Mouse (Mus musculus): Measurements from ENCODE around the gene Olfr1410. TPM values are rescaled to one million over a fixed set of nuclear protein-coding genes. Genes with fewer than 3 reads are reported as not detected.
A peak's percentile ranks its signal among the peaks of the same experiment; 100 is the strongest.

Gene Olfr1410
- polyA plus RNA-seq, 1 experiment from 2014 or later, result not detected

- Histone ChIP-seq H3K27ac (ENCODE audit: low read length) (no peak overlapping the region), H3K4me2 (ENCODE audit: low read length) (no peak overlapping the region), H3K4me1 (ENCODE audit: control insufficient read depth, insufficient read depth, low read length) (peaks cover 8% of the 10 kb centered on the region), H3K36me3 (ENCODE audit: control insufficient read depth, insufficient read depth, low read length) (no peaks in the 10 kb centered on the region), H3K4me3 (ENCODE audit: low read depth, low read length) (no peak overlapping the region), H3K27me3 (ENCODE audit: control insufficient read depth, insufficient read depth, low read depth, low read length) (no peaks in the 10 kb centered on the region), H3K9ac (ENCODE audit: low read depth, low read length) (no peak overlapping the region), H3K9me3 (replicated peaks; ENCODE audit: control insufficient read depth, low read length, poor library complexity, severe bottlenecking) (no peaks in the 10 kb centered on the region)
- 52% methylated on average over 2 of the region's 2 CpGs for WGBS
- ATAC-seq, result no peak
These were observed 40.5 kb downstream of the Olfr1410 start for GRCm38 (mm10) chr1:92646111-92646510.

- H3K4me2 ChIP-seq (ENCODE audit: low read length), result no peak overlapping the region
- no peaks in the 10 kb centered on the region for H3K36me3 ChIP-seq (ENCODE audit: control insufficient read depth, insufficient read depth, low read length)
- 85% methylated on average over 7 of the region's 7 CpGs for WGBS
These were observed 41.0 kb downstream of the Olfr1410 start for GRCm38 (mm10) chr1:92646601-92647000.

GRCm38 (mm10) chr1:92647026-92647425 lies 41.4 kb downstream of the Olfr1410 start:
- no peaks in the 10 kb centered on the region for H3K9me3 ChIP-seq (replicated peaks; ENCODE audit: control insufficient read depth, low read length, poor library complexity, severe bottlenecking)
- no peak overlapping the region for H3K27ac ChIP-seq (ENCODE audit: low read length)
- no peaks in the 10 kb centered on the region for H3K27me3 ChIP-seq (ENCODE audit: control insufficient read depth, insufficient read depth, low read depth, low read length)
- H3K9ac ChIP-seq (ENCODE audit: low read depth, low read length), result no peak overlapping the region
- ATAC-seq, result no peak
- 76% methylated on average over 4 of the region's 4 CpGs for WGBS
- H3K36me3 ChIP-seq (ENCODE audit: control insufficient read depth, insufficient read depth, low read length), result no peaks in the 10 kb centered on the region
- H3K4me2 ChIP-seq (ENCODE audit: low read length), result no peak overlapping the region
- peaks cover 7% of the 10 kb centered on the region for H3K4me1 ChIP-seq (ENCODE audit: control insufficient read depth, insufficient read depth, low read length)
- H3K4me3 ChIP-seq (ENCODE audit: low read depth, low read length), result no peak overlapping the region

More at GRCm38 (mm10) chr1:92646601-92647000, 41.0 kb downstream of the Olfr1410 start:
- Histone ChIP-seq H3K9me3 (replicated peaks; ENCODE audit: control insufficient read depth, low read length, poor library complexity, severe bottlenecking) (no peaks in the 10 kb centered on the region), H3K27ac (ENCODE audit: low read length) (no peak overlapping the region), H3K9ac (ENCODE audit: low read depth, low read length) (no peak overlapping the region), H3K4me3 (ENCODE audit: low read depth, low read length) (no peak overlapping the region), H3K4me1 (ENCODE audit: control insufficient read depth, insufficient read depth, low read length) (peaks cover 7% of the 10 kb centered on the region), H3K27me3 (ENCODE audit: control insufficient read depth, insufficient read depth, low read depth, low read length) (no peaks in the 10 kb centered on the region)
- no peak for ATAC-seq

DNA sequence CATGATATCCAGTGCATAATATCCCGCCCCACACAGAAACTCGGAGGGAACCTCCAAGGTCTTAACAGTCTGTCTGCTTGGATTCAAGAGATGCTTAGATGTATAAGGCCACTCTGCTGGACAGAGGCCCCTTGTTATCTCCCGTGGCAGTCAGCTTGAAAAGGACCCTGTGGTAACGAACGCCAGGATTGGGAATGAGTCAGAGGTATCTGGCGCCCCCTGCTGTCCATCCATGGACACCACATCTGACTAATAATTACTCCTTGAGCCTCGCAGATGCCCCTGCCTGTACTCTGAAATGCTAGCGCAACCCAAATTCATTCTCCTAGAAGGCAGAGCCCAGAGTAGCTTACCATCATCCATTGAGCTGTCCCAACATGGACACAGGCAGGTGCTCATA lies 42.2 kb downstream of the Olfr1410 start:
- Histone ChIP-seq H3K4me2 (ENCODE audit: low read length) (no peak overlapping the region), H3K27ac (ENCODE audit: low read length) (no peak overlapping the region), H3K36me3 (ENCODE audit: control insufficient read depth, insufficient read depth, low read length) (no peaks in the 10 kb centered on the region), H3K27me3 (ENCODE audit: control insufficient read depth, insufficient read depth, low read depth, low read length) (no peaks in the 10 kb centered on the region), H3K4me1 (ENCODE audit: control insufficient read depth, insufficient read depth, low read length) (0 out of 2 replicates have a peak, but pooled peaks cover under 1% of the 10 kb centered on the region), H3K9me3 (replicated peaks; ENCODE audit: control insufficient read depth, low read length, poor library complexity, severe bottlenecking) (no peaks in the 10 kb centered on the region), H3K4me3 (ENCODE audit: low read depth, low read length) (no peak overlapping the region), H3K9ac (ENCODE audit: low read depth, low read length) (no peak overlapping the region)
- 0 out of 2 replicates have a peak, but pooled peaks have one; percentile 18 for ATAC-seq
- 6% methylated on average over 8 of the region's 8 CpGs for WGBS

- H3K27ac ChIP-seq (ENCODE audit: low read length), result no peak overlapping the region
- H3K9ac ChIP-seq (ENCODE audit: low read depth, low read length), result no peak overlapping the region
- H3K9me3 ChIP-seq (replicated peaks; ENCODE audit: control insufficient read depth, low read length, poor library complexity, severe bottlenecking), result no peaks in the 10 kb centered on the region
- H3K4me2 ChIP-seq (ENCODE audit: low read length), result no peak overlapping the region
- 49% methylated on average over 10 of the region's 10 CpGs for WGBS
- H3K4me3 ChIP-seq (ENCODE audit: low read depth, low read length), result no peak overlapping the region
- H3K36me3 ChIP-seq (ENCODE audit: control insufficient read depth, insufficient read depth, low read length), result no peaks in the 10 kb centered on the region
- no peak for ATAC-seq
- no peaks in the 10 kb centered on the region for H3K4me1 ChIP-seq (ENCODE audit: control insufficient read depth, insufficient read depth, low read length)
- no peaks in the 10 kb centered on the region for H3K27me3 ChIP-seq (ENCODE audit: control insufficient read depth, insufficient read depth, low read depth, low read length)
These were observed 42.6 kb downstream of the Olfr1410 start for GRCm38 (mm10) chr1:92648197-92648596.

GRCm38 (mm10) chr1:92648673-92649072 lies 43.1 kb downstream of the Olfr1410 start, which contains the start of gene Otos:
Gene Otos (minus strand): TSS chr1:92648841.
- no peaks in the 10 kb centered on the region for H3K36me3 ChIP-seq (ENCODE audit: control insufficient read depth, insufficient read depth, low read length)
- ATAC-seq, result no peak
- H3K4me2 ChIP-seq (ENCODE audit: low read length), result no peak within 1 kb of the TSS
- no peak within 1 kb of the TSS for H3K9ac ChIP-seq (ENCODE audit: low read depth, low read length)
- H3K9me3 ChIP-seq (replicated peaks; ENCODE audit: control insufficient read depth, low read length, poor library complexity, severe bottlenecking), result no peaks in the 10 kb centered on the region
- H3K27ac ChIP-seq (ENCODE audit: low read length), result no peak within 1 kb of the TSS
- no peak within 1 kb of the TSS for H3K4me3 ChIP-seq (ENCODE audit: low read depth, low read length)
- no peaks in the 10 kb centered on the region for H3K27me3 ChIP-seq (ENCODE audit: control insufficient read depth, insufficient read depth, low read depth, low read length)
- H3K4me1 ChIP-seq (ENCODE audit: control insufficient read depth, insufficient read depth, low read length), result no peaks in the 10 kb centered on the region
- 25% methylated on average over 8 of the region's 8 CpGs for WGBS

GRCm38 (mm10) chr1:92651467-92651866 lies 45.9 kb downstream of the Olfr1410 start:
- no peak overlapping the region for H3K9ac ChIP-seq (ENCODE audit: low read depth, low read length)
- no peaks in the 10 kb centered on the region for H3K9me3 ChIP-seq (replicated peaks; ENCODE audit: control insufficient read depth, low read length, poor library complexity, severe bottlenecking)
- H3K4me2 ChIP-seq (ENCODE audit: low read length), result no peak overlapping the region
- H3K4me3 ChIP-seq (ENCODE audit: low read depth, low read length), result no peak overlapping the region
- no peaks in the 10 kb centered on the region for H3K36me3 ChIP-seq (ENCODE audit: control insufficient read depth, insufficient read depth, low read length)
- H3K27me3 ChIP-seq (ENCODE audit: control insufficient read depth, insufficient read depth, low read depth, low read length), result no peaks in the 10 kb centered on the region
- no peaks in the 10 kb centered on the region for H3K4me1 ChIP-seq (ENCODE audit: control insufficient read depth, insufficient read depth, low read length)
- WGBS, result 50% methylated on average over 3 of the region's 3 CpGs
- peak; percentile 38; the same call in 1 of the 2 replicates for ATAC-seq
- H3K27ac ChIP-seq (ENCODE audit: low read length), result 0 out of 2 replicates have a peak overlapping the region, but pooled peaks have one; percentile 10

- no peak overlapping the region for H3K4me2 ChIP-seq (ENCODE audit: low read length)
- no peak overlapping the region for H3K4me3 ChIP-seq (ENCODE audit: low read depth, low read length)
- no peaks in the 10 kb centered on the region for H3K36me3 ChIP-seq (ENCODE audit: control insufficient read depth, insufficient read depth, low read length)
- 93% methylated on average over 3 of the region's 3 CpGs for WGBS
- no peak for ATAC-seq
- H3K27ac ChIP-seq (ENCODE audit: low read length), result no peak overlapping the region
- no peaks in the 10 kb centered on the region for H3K4me1 ChIP-seq (ENCODE audit: control insufficient read depth, insufficient read depth, low read length)
- H3K27me3 ChIP-seq (ENCODE audit: control insufficient read depth, insufficient read depth, low read depth, low read length), result no peaks in the 10 kb centered on the region
- H3K9ac ChIP-seq (ENCODE audit: low read depth, low read length), result no peak overlapping the region
- H3K9me3 ChIP-seq (replicated peaks; ENCODE audit: control insufficient read depth, low read length, poor library complexity, severe bottlenecking), result no peaks in the 10 kb centered on the region
These were observed 47.6 kb downstream of the Olfr1410 start for GRCm38 (mm10) chr1:92653179-92653578.

DNA sequence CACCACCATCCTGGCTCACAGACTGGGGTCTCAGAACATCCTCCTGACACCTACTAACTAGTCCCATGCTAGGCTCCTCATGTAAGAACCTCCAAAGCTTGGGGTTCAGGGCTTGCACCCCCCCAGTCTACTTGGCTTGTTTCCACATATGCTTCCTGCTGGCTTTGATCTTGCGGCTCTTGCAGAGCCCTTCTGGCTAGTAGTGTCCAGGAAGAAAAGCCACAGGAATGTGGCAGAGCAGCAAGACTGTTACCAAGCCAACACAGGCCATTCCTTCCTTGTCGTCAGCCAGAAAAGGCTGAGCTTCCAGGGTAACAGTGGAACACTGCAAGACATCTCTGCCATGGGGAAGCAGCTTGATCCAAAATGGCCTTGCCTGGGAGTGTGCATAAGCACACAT lies 49.1 kb downstream of the Olfr1410 start:
- Histone ChIP-seq H3K4me1 (ENCODE audit: control insufficient read depth, insufficient read depth, low read length) (no peaks in the 10 kb centered on the region), H3K9me3 (replicated peaks; ENCODE audit: control insufficient read depth, low read length, poor library complexity, severe bottlenecking) (no peaks in the 10 kb centered on the region), H3K36me3 (ENCODE audit: control insufficient read depth, insufficient read depth, low read length) (no peaks in the 10 kb centered on the region), H3K9ac (ENCODE audit: low read depth, low read length) (no peak overlapping the region), H3K27ac (ENCODE audit: low read length) (no peak overlapping the region), H3K4me2 (ENCODE audit: low read length) (no peak overlapping the region), H3K4me3 (ENCODE audit: low read depth, low read length) (no peak overlapping the region), H3K27me3 (ENCODE audit: control insufficient read depth, insufficient read depth, low read depth, low read length) (no peaks in the 10 kb centered on the region)
- ATAC-seq, result no peak
- WGBS, result 53% methylated on average over 2 of the region's 2 CpGs

Data from midbrain, embryonic 16.5 days (tissue).